Mouse (Mus musculus) embryonic facial prominence, embryonic 13.5 days (tissue): ENCODE data around the gene Pomt1. TPM values are rescaled to one million over a fixed set of nuclear protein-coding genes. Genes with fewer than 3 reads are reported as not detected.
A peak's percentile ranks its signal among the peaks of the same experiment; 100 is the strongest.

Experiments used
- ATAC-seq: fragments of 200-750 bp; cut with Nextera tagmentation; 2 replicates; pipeline ENCODE4 v1.8.0; 2017; ENCODE audit warnings: low read depth; ENCODE audit not compliant: insufficient number of reproducible peaks, insufficient read depth, low FRiP score, low TSS enrichment
- H3K27ac ChIP-seq: fragments of 300-500 bp; sonication (generic); 2 replicates; pipeline ENCODE4 v1.5.1; 2015; ENCODE audit warnings: moderate library complexity, mild to moderate bottlenecking, inconsistent platforms
- H3K27me3 ChIP-seq: fragments of 300-500 bp; sonication (generic); 2 replicates; pipeline ENCODE4 v1.6.1; 2015; ENCODE audit warnings: mild to moderate bottlenecking, inconsistent platforms
- H3K36me3 ChIP-seq: fragments of 300-500 bp; sonication (generic); 2 replicates; pipeline ENCODE4 v1.6.1; 2015; ENCODE audit warnings: mild to moderate bottlenecking, inconsistent platforms
- H3K4me1 ChIP-seq: fragments of 300-500 bp; sonication (generic); 2 replicates; pipeline ENCODE4 v1.6.1; 2015; ENCODE audit warnings: inconsistent platforms
- H3K4me2 ChIP-seq: fragments of 300-500 bp; sonication (generic); 2 replicates; pipeline ENCODE4 v1.6.1; 2015; ENCODE audit warnings: moderate library complexity, mild to moderate bottlenecking, inconsistent platforms
- H3K4me3 ChIP-seq: fragments of 300-500 bp; sonication (generic); 2 replicates; pipeline ENCODE4 v1.5.1; 2015; ENCODE audit warnings: mild to moderate bottlenecking, inconsistent platforms
- H3K9ac ChIP-seq: fragments of 300-500 bp; sonication (generic); 2 replicates; pipeline ENCODE4 v1.6.1; 2015; ENCODE audit warnings: mild to moderate bottlenecking, inconsistent platforms
- H3K9me3 ChIP-seq: fragments of 300-500 bp; sonication (generic); 2 replicates; pipeline ENCODE4 v1.6.1; 2016; ENCODE audit warnings: inconsistent platforms
- WGBS: fragments of 180-500 bp; shearing (Covaris S2); methylation state at CpG from one replicate; pipeline ENCODE4 v1.1.7; 2015; ENCODE audit warnings: mixed read lengths; 5-methylcytosine and 5-hydroxymethylcytosine counted together
- polyA plus RNA-seq: library from polyadenylated mRNA; unstranded; fragments of >200 nt; fragmentation: Nextera tagmentation; extraction: Ambion mirVana; gene quantifications from 2 replicates; pipeline ENCODE4 v1.2.1, GENCODE M21; 2015

Pomt1 gene
- polyA plus RNA-seq, 1 experiment from 2014 or later: 25.1 TPM

DNA sequence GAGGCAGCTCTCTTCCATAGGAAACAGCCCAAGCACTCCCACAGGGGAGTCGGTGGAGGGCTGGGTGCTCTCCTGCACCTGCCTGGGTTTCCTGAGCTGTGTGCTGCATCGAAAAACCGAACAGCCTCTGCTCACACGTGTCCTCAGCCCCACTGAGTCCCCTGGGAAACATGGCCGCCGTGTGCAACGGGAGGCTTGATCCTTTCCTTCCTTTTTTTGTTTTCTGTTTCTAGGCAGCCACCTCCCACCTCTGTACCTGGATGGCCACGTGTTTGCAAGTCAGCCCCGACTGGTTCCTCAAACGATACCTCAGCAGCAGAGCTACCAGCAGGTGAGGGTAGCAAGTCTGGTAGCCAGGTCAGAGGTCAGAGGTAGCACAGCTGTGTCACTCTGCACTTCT, 14.3 kb upstream of the Pomt1 start:
- H3K4me1 ChIP-seq: no peaks in the 10 kb centered on the region
- 0 out of 2 replicates have a peak overlapping the region, but pooled peaks have one; percentile 3 for H3K9ac ChIP-seq
- 87% methylated on average over 10 of the region's 10 CpGs for WGBS
- no peaks in the 10 kb centered on the region for H3K9me3 ChIP-seq
- no peak overlapping the region for H3K27ac ChIP-seq
- H3K4me3 ChIP-seq: no peak overlapping the region
- no peak overlapping the region for H3K4me2 ChIP-seq
- no peaks in the 10 kb centered on the region for H3K27me3 ChIP-seq
- peaks cover 100% of the 10 kb centered on the region for H3K36me3 ChIP-seq
- no peak for ATAC-seq

DNA sequence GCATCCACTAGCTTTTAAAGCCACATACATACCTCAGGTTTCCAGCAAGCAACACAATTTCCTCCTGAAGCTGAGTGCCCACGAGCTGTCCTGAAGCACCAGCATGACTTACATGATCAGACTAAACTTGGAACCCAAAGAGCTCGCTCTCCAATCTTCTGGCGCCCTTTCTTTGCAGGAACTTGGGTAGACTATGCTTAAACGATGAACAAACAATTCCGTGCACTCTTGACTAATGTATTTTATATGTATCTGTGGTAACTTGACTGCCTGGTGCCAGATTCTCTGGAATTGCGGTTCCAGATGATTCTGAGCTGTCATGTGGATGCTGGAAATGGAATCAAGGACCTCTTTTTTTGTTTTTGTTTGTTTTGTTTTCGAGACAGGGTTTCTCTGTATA, 957 bp upstream of the Pomt1 start:
- Histone ChIP-seq H3K36me3 (peaks cover 45% of the 10 kb centered on the region), H3K27me3 (no peaks in the 10 kb centered on the region), H3K9ac (peak overlapping the region; percentile 80), H3K9me3 (no peaks in the 10 kb centered on the region), H3K27ac (peak overlapping the region; percentile 94), H3K4me3 (peak overlapping the region; percentile 71), H3K4me2 (peak overlapping the region; percentile 85), H3K4me1 (peaks cover 23% of the 10 kb centered on the region)
- no peak for ATAC-seq
- WGBS: 30% methylated on average over 7 of the region's 7 CpGs

DNA sequence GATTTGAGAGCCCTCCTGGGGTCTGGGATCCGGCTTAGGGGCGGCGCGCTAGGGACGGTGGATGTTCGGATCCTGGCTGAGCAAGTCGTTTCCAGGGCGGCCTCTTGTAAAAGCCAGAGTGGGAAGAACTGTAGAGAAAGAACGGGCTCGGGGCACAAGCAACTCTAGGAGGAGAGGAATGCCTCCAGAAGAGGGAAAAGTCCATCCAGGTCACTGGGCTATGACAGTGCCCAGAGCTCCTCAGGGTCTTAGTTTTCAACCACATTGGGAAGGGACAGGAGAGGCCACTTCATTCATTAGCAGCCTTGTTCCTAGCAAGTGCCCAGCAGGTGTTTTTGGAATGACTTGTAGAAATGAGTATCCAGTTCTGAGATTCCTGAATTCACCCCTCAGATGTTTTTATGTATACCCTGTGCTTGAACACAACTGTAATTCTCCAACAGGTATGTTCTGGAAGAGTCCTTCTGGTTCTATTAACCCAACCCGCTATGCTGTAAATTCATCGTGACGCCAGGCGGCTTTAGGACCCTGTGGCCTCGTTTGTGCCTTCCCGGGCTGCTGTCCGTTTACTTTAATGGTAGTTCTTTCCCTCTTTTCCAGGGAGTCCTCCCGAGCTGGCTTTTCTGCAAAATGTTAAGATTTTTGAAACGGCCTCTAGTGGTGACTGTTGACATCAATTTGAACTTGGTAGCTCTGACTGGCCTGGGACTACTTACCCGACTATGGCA, 534 bp downstream of the Pomt1 start:
- Histone ChIP-seq H3K36me3 (peaks cover 37% of the 10 kb centered on the region), H3K4me3 (peak overlapping the region; percentile 71), H3K27me3 (no peaks in the 10 kb centered on the region), H3K27ac (peak overlapping the region; percentile 85), H3K4me2 (peak overlapping the region; percentile 85), H3K9ac (peak overlapping the region; percentile 82), H3K4me1 (peaks cover 23% of the 10 kb centered on the region), H3K9me3 (no peaks in the 10 kb centered on the region)
- WGBS: under 1% methylated on average over 20 of the region's 20 CpGs
- ATAC-seq: peak; percentile 48; the same call in 1 of the 2 replicates

DNA sequence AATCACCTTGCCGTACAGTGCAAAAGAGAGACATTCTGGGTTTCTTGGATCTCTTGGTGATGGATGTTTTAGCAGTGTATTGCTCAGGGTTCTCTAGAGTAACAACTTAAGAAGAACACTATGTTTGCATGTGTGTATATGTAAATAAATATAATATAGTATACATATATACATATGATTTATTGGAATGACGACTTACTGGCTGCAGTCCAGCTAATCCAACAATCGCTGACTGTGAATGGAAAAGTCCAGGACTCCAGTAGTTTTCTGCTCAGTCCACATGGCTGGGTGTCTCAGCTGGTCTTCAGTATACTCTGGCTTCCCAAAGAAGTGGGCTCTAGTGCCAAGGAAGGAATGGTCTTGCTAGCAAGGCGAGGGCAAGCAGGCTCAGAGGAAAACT, 1.2 kb downstream of the Pomt1 start:
- no peaks in the 10 kb centered on the region for H3K9me3 ChIP-seq
- peak overlapping the region; percentile 71 for H3K4me3 ChIP-seq
- H3K36me3 ChIP-seq: peaks cover 33% of the 10 kb centered on the region
- no peak for ATAC-seq
- no peaks in the 10 kb centered on the region for H3K27me3 ChIP-seq
- peak overlapping the region; percentile 85; the same call in 1 of the 2 replicates for H3K27ac ChIP-seq
- WGBS: 42% methylated on average over 4 of the region's 4 CpGs
- H3K9ac ChIP-seq: peak overlapping the region; percentile 82
- peaks cover 23% of the 10 kb centered on the region for H3K4me1 ChIP-seq
- peak overlapping the region; percentile 85 for H3K4me2 ChIP-seq

DNA sequence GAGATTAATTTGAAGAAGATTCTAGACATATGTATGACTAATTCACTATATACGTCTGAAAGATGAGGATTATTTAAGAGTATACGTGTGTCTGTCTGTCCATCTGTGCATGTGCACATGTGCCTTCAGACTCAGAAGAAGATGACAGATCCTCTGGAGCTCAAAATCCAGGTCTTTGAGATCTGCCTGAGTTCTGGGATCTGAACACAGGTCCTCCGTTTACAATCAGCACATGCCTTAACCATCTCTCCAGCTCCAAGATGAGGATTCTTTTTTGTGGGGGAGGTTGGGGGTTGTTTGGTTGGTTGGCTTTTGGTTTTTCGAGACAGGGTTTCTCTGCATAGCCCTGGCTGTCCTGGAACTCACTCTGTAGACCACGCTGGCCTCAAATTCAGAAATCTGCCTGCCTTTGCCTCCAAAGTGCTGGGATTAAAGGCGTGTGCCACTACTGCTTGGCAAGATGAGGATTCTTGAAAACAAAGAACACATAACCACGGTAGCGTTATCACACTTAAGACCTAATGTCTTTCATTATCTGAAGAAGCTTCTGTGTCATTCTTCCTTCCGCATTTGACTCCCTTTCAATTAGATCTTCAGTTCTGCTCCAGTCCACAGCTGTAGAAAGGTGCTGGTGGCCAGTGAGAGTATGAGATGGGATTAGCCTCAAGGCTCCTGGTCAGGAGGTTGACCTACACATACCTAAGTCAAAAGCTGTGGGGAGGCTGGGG, 2.5 kb downstream of the Pomt1 start:
- no peaks in the 10 kb centered on the region for H3K9me3 ChIP-seq
- peaks cover 32% of the 10 kb centered on the region for H3K36me3 ChIP-seq
- H3K4me2 ChIP-seq: no peak overlapping the region
- WGBS: 90% methylated on average over 9 of the region's 9 CpGs
- no peak overlapping the region for H3K4me3 ChIP-seq
- no peaks in the 10 kb centered on the region for H3K27me3 ChIP-seq
- H3K4me1 ChIP-seq: peaks cover 23% of the 10 kb centered on the region
- H3K27ac ChIP-seq: no peak overlapping the region
- no peak for ATAC-seq
- no peak overlapping the region for H3K9ac ChIP-seq

DNA sequence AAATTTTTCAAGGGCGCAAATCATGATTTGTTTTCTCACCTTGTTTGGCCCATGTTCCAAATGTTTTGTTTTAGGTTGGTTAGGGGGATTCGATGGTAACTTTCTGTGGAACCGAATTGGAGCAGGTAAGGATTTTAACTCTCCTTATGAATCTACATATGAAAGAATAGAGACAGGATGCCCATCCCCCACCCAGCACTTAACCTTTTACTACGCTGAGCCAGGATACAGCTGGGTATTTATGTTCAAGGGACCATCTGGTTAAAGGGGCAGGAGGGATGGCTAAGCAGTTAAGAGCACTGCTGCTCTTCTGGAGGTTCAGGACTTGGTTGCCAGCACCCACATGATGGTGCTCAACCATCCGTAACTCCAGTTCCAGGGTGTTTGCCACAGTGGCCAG, 4.2 kb downstream of the Pomt1 start:
- H3K27ac ChIP-seq: no peak overlapping the region
- H3K36me3 ChIP-seq: peaks cover 43% of the 10 kb centered on the region
- H3K9ac ChIP-seq: no peak overlapping the region
- 87% methylated on average over 5 of the region's 5 CpGs for WGBS
- H3K4me1 ChIP-seq: peaks cover 8% of the 10 kb centered on the region
- ATAC-seq: no peak
- H3K27me3 ChIP-seq: no peaks in the 10 kb centered on the region
- H3K9me3 ChIP-seq: no peaks in the 10 kb centered on the region
- H3K4me2 ChIP-seq: no peak overlapping the region
- no peak overlapping the region for H3K4me3 ChIP-seq

DNA sequence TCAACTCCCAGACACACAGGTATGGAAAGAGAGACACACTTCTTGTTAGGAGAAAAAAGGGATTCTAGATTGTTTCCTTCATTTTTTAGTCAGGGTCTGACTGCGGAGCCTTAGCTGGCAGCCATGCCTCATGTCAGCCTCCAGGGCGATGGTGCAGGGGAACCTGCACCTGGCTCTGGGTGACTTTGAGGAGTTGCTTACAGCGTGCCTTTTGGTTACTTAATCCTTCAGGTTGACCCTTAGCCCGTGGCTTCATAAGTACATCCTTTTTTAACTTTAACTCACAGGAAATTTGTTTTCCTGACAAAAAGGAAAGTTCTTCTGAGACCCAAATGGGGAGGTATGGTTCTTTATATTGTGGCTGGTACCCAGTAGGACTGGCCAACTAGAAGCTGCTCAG, 6.6 kb downstream of the Pomt1 start:
- ATAC-seq: no peak
- Histone ChIP-seq H3K9ac (no peak overlapping the region), H3K27ac (no peak overlapping the region), H3K4me3 (no peak overlapping the region), H3K27me3 (no peaks in the 10 kb centered on the region), H3K36me3 (peaks cover 66% of the 10 kb centered on the region), H3K4me2 (no peak overlapping the region), H3K4me1 (peaks cover 1% of the 10 kb centered on the region; the same call in 1 of the 2 replicates), H3K9me3 (no peaks in the 10 kb centered on the region)
- 88% methylated on average over 4 of the region's 4 CpGs for WGBS

DNA sequence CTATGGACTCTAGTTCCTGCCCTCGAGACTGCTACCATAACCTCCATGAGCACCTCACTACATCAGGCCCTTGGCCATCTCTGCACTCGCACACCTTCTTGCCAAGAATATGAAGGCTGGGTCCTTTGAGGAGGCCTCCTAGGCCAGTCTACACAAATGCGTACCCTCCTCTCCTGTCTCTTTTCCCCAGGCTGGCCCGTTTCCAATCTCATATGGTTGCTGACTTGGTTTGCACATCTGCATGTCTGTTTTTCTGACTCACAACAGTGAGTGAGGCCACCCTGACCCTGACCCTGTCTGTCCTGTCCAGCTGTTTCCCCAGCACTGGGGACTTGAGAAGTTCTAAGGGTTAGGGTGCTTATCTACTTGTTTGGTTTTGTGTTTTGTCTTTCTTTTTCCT, 10.4 kb downstream of the Pomt1 start:
- WGBS: 82% methylated on average over 4 of the region's 4 CpGs
- H3K27me3 ChIP-seq: no peaks in the 10 kb centered on the region
- H3K9ac ChIP-seq: 0 out of 2 replicates have a peak overlapping the region, but pooled peaks have one; percentile 11
- ATAC-seq: no peak
- no peak overlapping the region for H3K4me3 ChIP-seq
- no peaks in the 10 kb centered on the region for H3K9me3 ChIP-seq
- no peak overlapping the region for H3K4me2 ChIP-seq
- H3K36me3 ChIP-seq: peaks cover 95% of the 10 kb centered on the region
- H3K27ac ChIP-seq: no peak overlapping the region
- H3K4me1 ChIP-seq: no peaks in the 10 kb centered on the region

DNA sequence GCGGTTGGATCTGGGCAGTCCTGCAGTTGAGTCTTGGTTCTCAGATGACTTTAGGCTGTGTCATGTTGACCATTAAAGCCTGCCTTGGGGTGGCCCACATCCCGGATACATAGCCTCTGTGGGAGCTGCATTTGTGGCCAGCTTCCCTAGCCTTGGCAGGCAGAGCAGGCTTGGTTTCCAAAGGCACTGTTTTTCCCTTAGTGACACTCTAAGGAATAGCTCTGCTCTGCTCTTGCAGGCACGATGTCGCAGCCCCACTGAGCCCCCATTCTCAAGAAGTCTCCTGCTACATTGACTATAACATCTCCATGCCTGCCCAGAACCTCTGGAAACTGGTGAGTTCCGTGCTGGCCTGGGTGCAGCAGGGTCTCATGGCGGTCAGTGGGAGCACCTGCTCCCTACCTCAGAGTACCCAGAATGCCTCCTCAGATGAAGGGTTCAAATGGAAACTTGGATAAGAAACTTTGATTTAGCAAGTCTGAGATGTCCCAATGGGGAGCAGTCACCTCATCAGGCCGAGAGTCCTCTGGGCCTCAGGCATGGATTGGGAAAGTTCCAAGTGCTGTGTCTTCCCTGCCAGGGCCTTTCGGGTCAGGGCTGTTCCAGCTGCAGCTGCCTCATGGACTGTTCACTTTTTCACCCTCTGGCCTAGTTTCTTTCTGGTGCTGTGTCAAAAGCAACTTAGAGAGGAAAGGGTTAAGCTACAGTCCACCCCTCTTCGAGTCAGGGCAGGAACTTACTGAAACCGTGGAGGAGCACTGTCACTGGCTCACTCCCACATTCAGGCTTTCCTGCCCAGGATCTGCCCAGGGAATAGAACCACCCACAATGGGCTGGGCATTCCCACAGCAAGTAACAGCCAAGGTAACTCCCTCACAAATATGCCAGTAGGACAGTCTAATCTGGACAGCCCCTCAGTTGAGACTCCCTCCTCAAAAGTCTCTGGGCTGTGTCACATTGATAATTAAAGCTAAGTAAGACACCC, 12.3 kb downstream of the Pomt1 start:
- H3K4me2 ChIP-seq: no peak overlapping the region
- no peak for ATAC-seq
- H3K27me3 ChIP-seq: no peaks in the 10 kb centered on the region
- WGBS: 77% methylated on average over 10 of the region's 10 CpGs
- no peak overlapping the region for H3K4me3 ChIP-seq
- H3K4me1 ChIP-seq: no peaks in the 10 kb centered on the region
- H3K9me3 ChIP-seq: no peaks in the 10 kb centered on the region
- peaks cover 99% of the 10 kb centered on the region for H3K36me3 ChIP-seq
- no peak overlapping the region for H3K9ac ChIP-seq
- no peak overlapping the region for H3K27ac ChIP-seq

DNA sequence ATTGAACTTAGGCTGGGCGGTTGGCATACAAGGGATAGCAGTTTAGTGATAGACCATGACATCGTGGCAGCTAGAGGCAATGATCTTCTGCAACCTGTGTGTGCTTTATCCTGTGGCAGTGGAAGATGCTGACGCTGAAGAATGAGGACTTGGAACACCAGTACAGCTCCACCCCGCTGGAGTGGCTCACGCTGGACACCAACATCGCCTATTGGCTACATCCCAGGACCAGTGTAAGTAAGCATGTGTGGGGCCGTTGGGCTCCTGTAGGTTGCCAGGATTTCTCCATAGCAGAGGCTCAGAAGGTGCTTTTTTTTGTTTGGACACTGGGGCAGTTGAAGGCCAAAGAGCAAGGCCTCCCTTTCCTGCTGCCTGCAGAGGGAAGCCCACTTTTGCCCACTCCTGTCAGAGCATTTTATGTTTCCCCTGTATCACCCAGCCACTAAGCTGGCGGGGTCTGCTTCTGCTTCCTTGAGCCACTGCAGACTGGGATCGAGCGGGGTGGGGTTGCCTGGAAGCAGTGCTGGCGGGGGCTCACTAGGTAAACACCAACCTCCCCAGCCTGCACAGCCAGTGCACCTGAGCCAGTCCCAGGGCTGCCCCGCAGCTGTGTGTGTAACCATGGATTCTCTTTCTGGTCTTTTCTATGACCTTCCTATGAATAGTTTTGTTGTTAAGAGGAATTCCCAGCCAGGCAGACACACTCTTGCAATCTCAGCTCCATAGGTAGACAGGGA, 15.6 kb downstream of the Pomt1 start:
- no peak for ATAC-seq
- Histone ChIP-seq H3K4me3 (no peak overlapping the region), H3K27ac (no peak overlapping the region), H3K27me3 (no peaks in the 10 kb centered on the region), H3K36me3 (peaks cover 94% of the 10 kb centered on the region), H3K9me3 (no peaks in the 10 kb centered on the region), H3K9ac (no peak overlapping the region), H3K4me1 (no peaks in the 10 kb centered on the region), H3K4me2 (no peak overlapping the region)
- 91% methylated on average over 12 of the region's 12 CpGs for WGBS

DNA sequence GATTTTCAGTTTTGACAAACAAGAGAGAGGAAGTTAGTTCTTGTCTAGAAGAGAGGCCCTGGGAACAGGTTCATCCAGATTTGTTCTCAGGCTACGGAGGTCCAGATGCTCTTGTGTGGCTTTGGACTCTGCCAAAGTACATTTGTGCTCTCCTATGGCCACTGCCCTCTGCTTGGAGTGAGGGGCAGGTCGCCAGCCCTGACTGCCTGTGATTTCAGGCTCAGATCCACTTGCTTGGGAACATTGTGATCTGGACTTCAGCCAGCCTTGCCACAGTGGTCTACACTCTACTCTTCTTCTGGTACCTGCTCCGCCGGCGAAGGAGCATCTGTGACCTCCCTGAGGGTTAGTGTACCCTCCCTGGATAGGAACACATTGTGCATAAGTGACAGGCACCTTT, 16.3 kb downstream of the Pomt1 start:
- no peak overlapping the region for H3K4me3 ChIP-seq
- no peak overlapping the region for H3K4me2 ChIP-seq
- no peaks in the 10 kb centered on the region for H3K4me1 ChIP-seq
- H3K9me3 ChIP-seq: no peaks in the 10 kb centered on the region
- H3K36me3 ChIP-seq: peaks cover 94% of the 10 kb centered on the region
- no peaks in the 10 kb centered on the region for H3K27me3 ChIP-seq
- WGBS: 87% methylated on average over 5 of the region's 5 CpGs
- no peak overlapping the region for H3K9ac ChIP-seq
- no peak for ATAC-seq
- H3K27ac ChIP-seq: no peak overlapping the region
